Mouse (Mus musculus): Measurements from ENCODE around the gene Rapgef5. TPM values are rescaled to one million over a fixed set of nuclear protein-coding genes. Genes with fewer than 3 reads are reported as not detected.
A peak's percentile ranks its signal among the peaks of the same experiment; 100 is the strongest.

Gene Rapgef5
- total RNA-seq, 2 experiments from 2014 or later: 0.66 to 0.94 TPM

GRCm38 (mm10) chr12:117660361-117660760 lies 144.1 kb downstream of the Rapgef5 start:
- no peak for ATAC-seq (replicated peaks; ENCODE audit: low FRiP score, low TSS enrichment, poor library complexity, severe bottlenecking)

GRCm38 (mm10) chr12:117661871-117662270 lies 145.6 kb downstream of the Rapgef5 start:
- ATAC-seq (replicated peaks; ENCODE audit: low FRiP score, low TSS enrichment, poor library complexity, severe bottlenecking): no peak

GRCm38 (mm10) chr12:117663637-117664036 lies 147.4 kb downstream of the Rapgef5 start:
- no peak for ATAC-seq (replicated peaks; ENCODE audit: low FRiP score, low TSS enrichment, poor library complexity, severe bottlenecking)

GRCm38 (mm10) chr12:117664644-117665043 lies 148.4 kb downstream of the Rapgef5 start:
- ATAC-seq (replicated peaks; ENCODE audit: low FRiP score, low TSS enrichment, poor library complexity, severe bottlenecking): no peak

- ATAC-seq (replicated peaks; ENCODE audit: low FRiP score, low TSS enrichment, poor library complexity, severe bottlenecking): no peak
Observed at GRCm38 (mm10) chr12:117666391-117666790, 150.1 kb downstream of the Rapgef5 start.

- no peak for ATAC-seq (replicated peaks; ENCODE audit: low FRiP score, low TSS enrichment, poor library complexity, severe bottlenecking)
Observed at GRCm38 (mm10) chr12:117669610-117670400, 153.5 kb downstream of the Rapgef5 start.

GRCm38 (mm10) chr12:117673188-117673587 lies 156.9 kb downstream of the Rapgef5 start:
- no peak for ATAC-seq (replicated peaks; ENCODE audit: low FRiP score, low TSS enrichment, poor library complexity, severe bottlenecking)

- ATAC-seq (replicated peaks; ENCODE audit: low FRiP score, low TSS enrichment, poor library complexity, severe bottlenecking): no peak
Observed at GRCm38 (mm10) chr12:117674511-117674910, 158.2 kb downstream of the Rapgef5 start.

GRCm38 (mm10) chr12:117676265-117676664 lies 160.0 kb downstream of the Rapgef5 start:
- no peak for ATAC-seq (replicated peaks; ENCODE audit: low FRiP score, low TSS enrichment, poor library complexity, severe bottlenecking)

- no peak for ATAC-seq (replicated peaks; ENCODE audit: low FRiP score, low TSS enrichment, poor library complexity, severe bottlenecking)
Observed at GRCm38 (mm10) chr12:117678916-117679315, 162.6 kb downstream of the Rapgef5 start.

GRCm38 (mm10) chr12:117679795-117680194 lies 163.5 kb downstream of the Rapgef5 start:
- ATAC-seq (replicated peaks; ENCODE audit: low FRiP score, low TSS enrichment, poor library complexity, severe bottlenecking): no peak

GRCm38 (mm10) chr12:117681273-117681672 lies 165.0 kb downstream of the Rapgef5 start:
- ATAC-seq (replicated peaks; ENCODE audit: low FRiP score, low TSS enrichment, poor library complexity, severe bottlenecking): no peak

- ATAC-seq (replicated peaks; ENCODE audit: low FRiP score, low TSS enrichment, poor library complexity, severe bottlenecking): no peak
Observed at GRCm38 (mm10) chr12:117683377-117683776, 167.1 kb downstream of the Rapgef5 start.

- ATAC-seq (replicated peaks; ENCODE audit: low FRiP score, low TSS enrichment, poor library complexity, severe bottlenecking): no peak
Observed at GRCm38 (mm10) chr12:117683984-117684383, 167.7 kb downstream of the Rapgef5 start.

GRCm38 (mm10) chr12:117684788-117685187 lies 168.5 kb downstream of the Rapgef5 start:
- no peak for ATAC-seq (replicated peaks; ENCODE audit: low FRiP score, low TSS enrichment, poor library complexity, severe bottlenecking)

- ATAC-seq (replicated peaks; ENCODE audit: low FRiP score, low TSS enrichment, poor library complexity, severe bottlenecking): no peak
Observed at GRCm38 (mm10) chr12:117685336-117685735, 169.1 kb downstream of the Rapgef5 start.

- no peak for ATAC-seq (replicated peaks; ENCODE audit: low FRiP score, low TSS enrichment, poor library complexity, severe bottlenecking)
Observed at GRCm38 (mm10) chr12:117686732-117687131, 170.5 kb downstream of the Rapgef5 start.

- ATAC-seq (replicated peaks; ENCODE audit: low FRiP score, low TSS enrichment, poor library complexity, severe bottlenecking): 0 out of 2 replicates have a peak, but pooled peaks have one; percentile 20
Observed at GRCm38 (mm10) chr12:117688655-117689548, 172.6 kb downstream of the Rapgef5 start.

GRCm38 (mm10) chr12:117691336-117691735 lies 175.1 kb downstream of the Rapgef5 start:
- ATAC-seq (replicated peaks; ENCODE audit: low FRiP score, low TSS enrichment, poor library complexity, severe bottlenecking): no peak

- no peak for ATAC-seq (replicated peaks; ENCODE audit: low FRiP score, low TSS enrichment, poor library complexity, severe bottlenecking)
Observed at GRCm38 (mm10) chr12:117692775-117693174, 176.5 kb downstream of the Rapgef5 start.

Measured in megakaryocyte-erythroid progenitor cell, adult 5-6 weeks (primary cell).